Mouse (Mus musculus) myocyte (in vitro differentiated cells): ENCODE data around the gene Rnf220. TPM values are rescaled to one million over a fixed set of nuclear protein-coding genes. Genes with fewer than 3 reads are reported as not detected.

Experiments used
- H3K27me3 ChIP-seq: one replicate; pipeline ENCODE4 v1.6.1; 2011; ENCODE audit not compliant: control insufficient read depth, insufficient read depth, insufficient read length
- H3K36me3 ChIP-seq: one replicate; pipeline ENCODE4 v1.6.1; 2011; ENCODE audit not compliant: control insufficient read depth, insufficient read depth
- H3K4me2 ChIP-seq: one replicate; pipeline ENCODE4 v1.6.1; 2011; ENCODE audit warnings: low read depth, control low read depth
- H3K4me3 ChIP-seq: one replicate; pipeline ENCODE4 v1.5.1; 2011; ENCODE audit warnings: mild to moderate bottlenecking, control low read depth, moderate library complexity
- H3K79me2 ChIP-seq: one replicate; pipeline ENCODE4 v1.6.1; 2011; ENCODE audit not compliant: control insufficient read depth, insufficient read depth
- H3ac ChIP-seq: one replicate; pipeline ENCODE4 v1.6.1; 2011; ENCODE audit not compliant: control insufficient read depth, insufficient read length
- CEBPB ChIP-seq: IDR thresholded peaks from 2 replicates; pipeline ENCODE4 v1.6.1; 2011; ENCODE audit warnings: mild to moderate bottlenecking, moderate library complexity; ENCODE audit not compliant: poor library complexity, insufficient read depth, severe bottlenecking
- E2F4 ChIP-seq: IDR thresholded peaks from one replicate; pipeline ENCODE4 v1.6.1; 2011; ENCODE audit warnings: mild to moderate bottlenecking, control low read depth, moderate library complexity; ENCODE audit not compliant: insufficient read depth
- MAX ChIP-seq: IDR thresholded peaks from one replicate; pipeline ENCODE4 v1.6.1; 2011; ENCODE audit warnings: low read depth, mild to moderate bottlenecking, control low read depth
- MYOD1 ChIP-seq, 3 experiments: IDR thresholded peaks; one replicate each; pipeline ENCODE4 v1.6.1; 2011; ENCODE audit warnings: control low read depth in 2 of 3, low read depth in 2 of 3, mild to moderate bottlenecking in 2 of 3, moderate library complexity in 1 of 3; ENCODE audit not compliant: insufficient read length in 2 of 3, control insufficient read depth in 1 of 3
- MYOG ChIP-seq, 3 experiments: IDR thresholded peaks; one replicate each; pipeline ENCODE4 v1.6.1; 2011; ENCODE audit warnings: control low read depth in 2 of 3, low read depth in 2 of 3, mild to moderate bottlenecking in 2 of 3; ENCODE audit not compliant: insufficient read length in 2 of 3, control insufficient read depth in 1 of 3, insufficient read depth in 1 of 3
- POLR2A ChIP-seq: IDR thresholded peaks from one replicate; pipeline ENCODE4 v1.6.1; 2011; ENCODE audit warnings: low read depth, mild to moderate bottlenecking, control low read depth, moderate library complexity; ENCODE audit not compliant: insufficient read length
- POLR2AphosphoS2 ChIP-seq: IDR thresholded peaks from one replicate; pipeline ENCODE4 v1.6.1; 2011; ENCODE audit warnings: low read depth, control low read depth; ENCODE audit not compliant: insufficient read length
- REST ChIP-seq: IDR thresholded peaks from one replicate; pipeline ENCODE4 v1.6.1; 2011; ENCODE audit warnings: mild to moderate bottlenecking, control low read depth, moderate library complexity; ENCODE audit not compliant: insufficient read depth, insufficient read length
- SRF ChIP-seq: IDR thresholded peaks from one replicate; pipeline ENCODE4 v1.6.1; 2011; ENCODE audit warnings: low read depth; ENCODE audit not compliant: control insufficient read depth, insufficient read length
- TCF12 ChIP-seq: IDR thresholded peaks from one replicate; pipeline ENCODE4 v1.6.1; 2011; ENCODE audit warnings: mild to moderate bottlenecking, control low read depth; ENCODE audit not compliant: poor library complexity, insufficient read depth, severe bottlenecking
- TCF3 ChIP-seq: IDR thresholded peaks from one replicate; pipeline ENCODE4 v1.6.1; 2011; ENCODE audit warnings: low read depth, control low read depth; ENCODE audit not compliant: insufficient read length
- USF1 ChIP-seq: IDR thresholded peaks from one replicate; pipeline ENCODE4 v1.6.1; 2011; ENCODE audit warnings: low read depth, mild to moderate bottlenecking, control low read depth, moderate library complexity
- polyA plus RNA-seq: library from polyadenylated mRNA; unstranded; fragments of >200 nt; fragmentation: generic; extraction: Trizol; gene quantifications from one replicate; pipeline ENCODE4 v1.2.1, GENCODE M21; 2012; ENCODE audit warnings: missing spikeins

Gene Rnf220
- polyA plus RNA-seq, 1 experiment = 60.4 TPM

- H3ac ChIP-seq = no peak overlapping the region
- peaks cover 4% of the 10 kb centered on the region for H3K27me3 ChIP-seq
- H3K4me3 ChIP-seq = no peak overlapping the region
- H3K79me2 ChIP-seq = no peaks in the 10 kb centered on the region
- H3K36me3 ChIP-seq = no peaks in the 10 kb centered on the region
- TF ChIP-seq MYOG (IDR thresholded peaks at IDR 0.05; ENCODE audit: control insufficient read depth in 1 of 3, insufficient read depth in 1 of 3, insufficient read length in 2 of 3, low read depth in 2 of 3) = no peak
- no peak for TF ChIP-seq MAX
- no peak for TF ChIP-seq REST
- TF ChIP-seq SRF = no peak
- TF ChIP-seq E2F4 = no peak
- no peak for TF ChIP-seq USF1
- no peak for TF ChIP-seq TCF3
- TF ChIP-seq MYOD1 (IDR thresholded peaks at IDR 0.05; ENCODE audit: control insufficient read depth in 1 of 3, insufficient read length in 2 of 3, low read depth in 2 of 3) = no peak
- no peak for TF ChIP-seq TCF12
- TF ChIP-seq POLR2AphosphoS2 = no peak
- no peak for TF ChIP-seq POLR2A
- TF ChIP-seq CEBPB = no peak
- H3K4me2 ChIP-seq = no peak overlapping the region
These were observed 116.9 kb downstream of the Rnf220 start for GRCm38 (mm10) chr4:117379803-117380557.

DNA sequence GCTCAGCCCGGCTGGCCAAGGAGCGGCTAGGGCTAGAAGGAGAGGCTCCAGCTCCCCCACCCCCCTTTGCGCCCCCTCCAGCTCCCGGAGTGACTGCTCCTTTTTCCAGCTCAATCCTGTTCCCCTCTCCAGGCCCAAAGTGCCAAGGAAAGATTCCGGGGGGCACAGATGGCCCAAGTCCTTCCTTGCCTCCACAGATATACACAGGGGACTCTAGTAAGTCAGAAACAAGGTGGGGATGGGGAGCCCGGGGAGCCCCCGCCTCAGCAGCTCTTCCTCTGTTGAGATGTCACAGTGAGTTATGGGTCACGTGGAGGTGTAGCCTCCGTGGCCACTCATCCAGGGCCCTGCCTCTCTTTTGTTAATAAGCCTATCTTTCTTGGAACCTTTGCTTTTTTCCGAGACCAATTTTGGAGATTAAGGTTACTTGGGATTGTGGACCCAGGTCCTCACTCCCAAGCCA, 122.7 kb downstream of the Rnf220 start:
- Histone ChIP-seq H3K4me3 (no peak overlapping the region), H3K27me3 (peaks cover 14% of the 10 kb centered on the region), H3ac (no peak overlapping the region), H3K4me2 (no peak overlapping the region), H3K79me2 (no peaks in the 10 kb centered on the region), H3K36me3 (no peaks in the 10 kb centered on the region)
- TF ChIP-seq POLR2A = no peak
- TF ChIP-seq TCF3 = no peak
- no peak for TF ChIP-seq MYOD1 (IDR thresholded peaks at IDR 0.05; ENCODE audit: control insufficient read depth in 1 of 3, insufficient read length in 2 of 3, low read depth in 2 of 3)
- no peak for TF ChIP-seq MYOG (IDR thresholded peaks at IDR 0.05; ENCODE audit: control insufficient read depth in 1 of 3, insufficient read depth in 1 of 3, insufficient read length in 2 of 3, low read depth in 2 of 3)
- no peak for TF ChIP-seq REST
- TF ChIP-seq SRF = no peak

- no peak overlapping the region for H3K4me2 ChIP-seq
- H3K36me3 ChIP-seq = no peaks in the 10 kb centered on the region
- no peak overlapping the region for H3ac ChIP-seq
- peaks cover 14% of the 10 kb centered on the region for H3K27me3 ChIP-seq
- H3K79me2 ChIP-seq = no peaks in the 10 kb centered on the region
- TF ChIP-seq REST = no peak
- TF ChIP-seq MYOD1 (IDR thresholded peaks at IDR 0.05; ENCODE audit: control insufficient read depth in 1 of 3, insufficient read length in 2 of 3, low read depth in 2 of 3) = no peak
- no peak for TF ChIP-seq MAX
- no peak for TF ChIP-seq CEBPB
- TF ChIP-seq TCF12 = no peak
- TF ChIP-seq TCF3 = no peak
- no peak for TF ChIP-seq POLR2AphosphoS2
- TF ChIP-seq SRF = no peak
- no peak for TF ChIP-seq USF1
- no peak for TF ChIP-seq MYOG (IDR thresholded peaks at IDR 0.05; ENCODE audit: control insufficient read depth in 1 of 3, insufficient read depth in 1 of 3, insufficient read length in 2 of 3, low read depth in 2 of 3)
- TF ChIP-seq POLR2A = no peak
- no peak for TF ChIP-seq E2F4
- H3K4me3 ChIP-seq = no peak overlapping the region
These were observed 123.4 kb downstream of the Rnf220 start for GRCm38 (mm10) chr4:117373324-117374077.

- Histone ChIP-seq H3K4me2 (no peak overlapping the region), H3K36me3 (no peaks in the 10 kb centered on the region), H3K79me2 (no peaks in the 10 kb centered on the region), H3K4me3 (no peak overlapping the region), H3K27me3 (peaks cover 22% of the 10 kb centered on the region), H3ac (no peak overlapping the region)
- TF ChIP-seq POLR2A = no peak
- TF ChIP-seq MYOG (IDR thresholded peaks at IDR 0.05; ENCODE audit: control insufficient read depth in 1 of 3, insufficient read depth in 1 of 3, insufficient read length in 2 of 3, low read depth in 2 of 3) = no peak
- no peak for TF ChIP-seq MAX
- no peak for TF ChIP-seq TCF3
- TF ChIP-seq USF1 = no peak
- no peak for TF ChIP-seq MYOD1 (IDR thresholded peaks at IDR 0.05; ENCODE audit: control insufficient read depth in 1 of 3, insufficient read length in 2 of 3, low read depth in 2 of 3)
- TF ChIP-seq TCF12 = no peak
- no peak for TF ChIP-seq REST
- TF ChIP-seq CEBPB = no peak
- TF ChIP-seq SRF = no peak
- TF ChIP-seq POLR2AphosphoS2 = no peak
These were observed 125.0 kb downstream of the Rnf220 start for GRCm38 (mm10) chr4:117371896-117372295.
